Mouse (Mus musculus) forebrain, embryonic 13.5 days (tissue): ENCODE measurements around the gene Mark2. TPM values are rescaled to one million over a fixed set of nuclear protein-coding genes. Genes with fewer than 3 reads are reported as not detected.

Experiments
- ATAC-seq: fragments of 200-750 bp; cut with Nextera tagmentation; 2 replicates; pipeline ENCODE4 v1.8.0; 2017
- H3K27ac ChIP-seq: fragments of 300-500 bp; sonication (generic); 2 replicates; pipeline ENCODE4 v1.5.1; 2015; ENCODE audit warnings: inconsistent platforms, mild to moderate bottlenecking, moderate library complexity
- H3K27me3 ChIP-seq: fragments of 300-500 bp; sonication (generic); 2 replicates; pipeline ENCODE4 v1.6.1; 2015; ENCODE audit warnings: mild to moderate bottlenecking, inconsistent platforms
- H3K36me3 ChIP-seq: fragments of 300-500 bp; sonication (generic); 2 replicates; pipeline ENCODE4 v1.6.1; 2015; ENCODE audit warnings: mild to moderate bottlenecking, inconsistent platforms; ENCODE audit not compliant: poor library complexity, severe bottlenecking
- H3K4me1 ChIP-seq: fragments of 300-500 bp; sonication (generic); 2 replicates; pipeline ENCODE4 v1.6.1; 2015; ENCODE audit warnings: inconsistent platforms
- H3K4me2 ChIP-seq: fragments of 300-500 bp; sonication (generic); 2 replicates; pipeline ENCODE4 v1.6.1; 2015; ENCODE audit warnings: inconsistent platforms, mild to moderate bottlenecking, moderate library complexity
- H3K4me3 ChIP-seq: fragments of 300-500 bp; sonication (generic); 2 replicates; pipeline ENCODE4 v1.5.1; 2015; ENCODE audit warnings: mild to moderate bottlenecking, inconsistent platforms
- H3K9ac ChIP-seq: fragments of 300-500 bp; sonication (generic); 2 replicates; pipeline ENCODE4 v1.6.1; 2015; ENCODE audit warnings: mild to moderate bottlenecking, inconsistent platforms
- H3K9me3 ChIP-seq: fragments of 300-500 bp; sonication (generic); replicated peaks from 2 replicates; pipeline ENCODE4 v1.6.1; 2016; ENCODE audit warnings: inconsistent platforms
- WGBS: fragments of 180-500 bp; shearing (Covaris S2); methylation state at CpG from one replicate; pipeline ENCODE4 v1.1.7; 2015; 5-methylcytosine and 5-hydroxymethylcytosine counted together
- polyA plus RNA-seq: library from polyadenylated mRNA; unstranded; fragments of >200 nt; fragmentation: Nextera tagmentation; extraction: Ambion mirVana; gene quantifications from 2 replicates; pipeline ENCODE4 v1.2.1, GENCODE M21; 2015

Mark2 gene
- polyA plus RNA-seq, 1 experiment from 2014 or later: 38.3 TPM

- Histone ChIP-seq H3K36me3 (peaks cover 6% of the 10 kb centered on the region), H3K4me2 (no peak overlapping the region), H3K9me3 (no peaks in the 10 kb centered on the region), H3K4me1 (peaks cover 23% of the 10 kb centered on the region), H3K27me3 (no peaks in the 10 kb centered on the region), H3K9ac (no peak overlapping the region), H3K27ac (no peak overlapping the region), H3K4me3 (no peak overlapping the region)
- WGBS: 73% methylated on average over 2 of the region's 2 CpGs
- ATAC-seq: no peak
These were observed 36.9 kb downstream of the Mark2 start for GRCm38 (mm10) chr19:7304801-7305200.

DNA sequence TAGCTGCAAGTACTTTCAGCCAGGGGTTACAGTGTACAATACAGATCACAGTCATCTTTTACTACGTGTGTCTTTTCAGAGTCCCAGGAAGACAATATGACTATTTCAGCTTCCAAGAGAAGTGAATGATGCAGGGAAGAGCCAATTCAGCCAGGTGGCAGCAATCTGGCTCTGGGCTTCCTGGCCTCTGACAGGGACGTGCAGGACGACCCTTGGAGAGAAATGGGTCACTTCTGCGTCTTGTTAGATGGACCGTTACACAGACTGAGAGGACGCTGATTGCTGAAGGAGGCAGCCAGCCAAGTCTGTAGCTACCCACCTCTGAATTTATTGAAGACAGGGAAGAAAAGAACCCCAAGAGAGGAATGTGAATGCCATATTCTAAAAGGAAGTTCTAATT lies 37.9 kb downstream of the Mark2 start:
- Histone ChIP-seq H3K4me2 (no peak overlapping the region), H3K4me3 (no peak overlapping the region), H3K9me3 (no peaks in the 10 kb centered on the region), H3K36me3 (peaks cover 6% of the 10 kb centered on the region), H3K9ac (no peak overlapping the region), H3K27ac (no peak overlapping the region), H3K27me3 (no peaks in the 10 kb centered on the region), H3K4me1 (peaks cover 21% of the 10 kb centered on the region)
- 60% methylated on average over 6 of the region's 6 CpGs for WGBS
- ATAC-seq: no peak

- 90% methylated on average over 1 of the region's 1 CpGs for WGBS
- H3K4me1 ChIP-seq: peaks cover 10% of the 10 kb centered on the region
- H3K4me2 ChIP-seq: no peak overlapping the region
- no peak overlapping the region for H3K4me3 ChIP-seq
- H3K36me3 ChIP-seq: peaks cover 6% of the 10 kb centered on the region
- H3K27me3 ChIP-seq: no peaks in the 10 kb centered on the region
- H3K9me3 ChIP-seq: no peaks in the 10 kb centered on the region
- no peak overlapping the region for H3K27ac ChIP-seq
- no peak for ATAC-seq
- no peak overlapping the region for H3K9ac ChIP-seq
These were observed 39.2 kb downstream of the Mark2 start for GRCm38 (mm10) chr19:7302493-7302797.

- Histone ChIP-seq H3K36me3 (peaks cover 6% of the 10 kb centered on the region), H3K27me3 (no peaks in the 10 kb centered on the region), H3K4me2 (no peak overlapping the region), H3K9ac (no peak overlapping the region), H3K4me3 (no peak overlapping the region), H3K27ac (0 out of 2 replicates have a peak overlapping the region, but pooled peaks have one; percentile 28), H3K9me3 (no peaks in the 10 kb centered on the region), H3K4me1 (peaks cover 10% of the 10 kb centered on the region)
- no peak for ATAC-seq
- WGBS: 88% methylated on average over 7 of the region's 7 CpGs
These were observed 39.8 kb downstream of the Mark2 start for GRCm38 (mm10) chr19:7301647-7302492.

- Histone ChIP-seq H3K4me2 (no peak overlapping the region), H3K4me3 (no peak overlapping the region), H3K27me3 (no peaks in the 10 kb centered on the region), H3K36me3 (peaks cover 2% of the 10 kb centered on the region; the same call in 1 of the 2 replicates), H3K9me3 (no peaks in the 10 kb centered on the region), H3K9ac (no peak overlapping the region), H3K4me1 (peaks cover 10% of the 10 kb centered on the region), H3K27ac (no peak overlapping the region)
- 91% methylated on average over 1 of the region's 1 CpGs for WGBS
- ATAC-seq: no peak
These were observed 41.6 kb downstream of the Mark2 start for GRCm38 (mm10) chr19:7300078-7300477.

GRCm38 (mm10) chr19:7299052-7299451 lies 42.6 kb downstream of the Mark2 start:
- Histone ChIP-seq H3K27ac (peak overlapping the region; percentile 5; the same call in 1 of the 2 replicates), H3K9me3 (no peaks in the 10 kb centered on the region), H3K27me3 (no peaks in the 10 kb centered on the region), H3K4me3 (no peak overlapping the region), H3K9ac (no peak overlapping the region), H3K4me1 (peaks cover 10% of the 10 kb centered on the region), H3K4me2 (no peak overlapping the region), H3K36me3 (peaks cover 2% of the 10 kb centered on the region; the same call in 1 of the 2 replicates)
- peak; percentile 95 for ATAC-seq

DNA sequence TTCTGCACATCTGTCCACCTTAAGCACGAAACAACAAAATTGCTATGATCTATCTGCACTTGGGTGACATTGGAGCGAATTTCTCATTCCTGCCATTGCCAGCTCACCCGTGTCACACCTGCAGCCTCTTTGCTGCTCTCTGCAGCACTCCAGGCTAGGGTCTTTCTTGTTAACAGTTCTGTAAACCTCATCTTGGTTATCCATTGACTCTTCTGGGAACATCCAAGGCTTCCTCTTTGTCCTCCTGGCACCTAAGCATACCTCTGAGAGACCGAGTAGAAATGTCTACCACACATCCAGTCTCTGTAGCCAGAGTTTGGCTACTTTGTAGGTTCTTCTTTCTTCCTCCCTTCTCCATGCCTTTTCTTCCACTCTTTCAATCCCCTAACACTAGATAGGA lies 45.7 kb downstream of the Mark2 start:
- Histone ChIP-seq H3K4me1 (peaks cover 29% of the 10 kb centered on the region), H3K9me3 (no peaks in the 10 kb centered on the region), H3K27ac (no peak overlapping the region), H3K9ac (no peak overlapping the region), H3K27me3 (no peaks in the 10 kb centered on the region), H3K4me2 (no peak overlapping the region), H3K4me3 (no peak overlapping the region), H3K36me3 (peaks cover 2% of the 10 kb centered on the region; the same call in 1 of the 2 replicates)
- ATAC-seq: no peak
- WGBS: 93% methylated on average over 4 of the region's 4 CpGs

DNA sequence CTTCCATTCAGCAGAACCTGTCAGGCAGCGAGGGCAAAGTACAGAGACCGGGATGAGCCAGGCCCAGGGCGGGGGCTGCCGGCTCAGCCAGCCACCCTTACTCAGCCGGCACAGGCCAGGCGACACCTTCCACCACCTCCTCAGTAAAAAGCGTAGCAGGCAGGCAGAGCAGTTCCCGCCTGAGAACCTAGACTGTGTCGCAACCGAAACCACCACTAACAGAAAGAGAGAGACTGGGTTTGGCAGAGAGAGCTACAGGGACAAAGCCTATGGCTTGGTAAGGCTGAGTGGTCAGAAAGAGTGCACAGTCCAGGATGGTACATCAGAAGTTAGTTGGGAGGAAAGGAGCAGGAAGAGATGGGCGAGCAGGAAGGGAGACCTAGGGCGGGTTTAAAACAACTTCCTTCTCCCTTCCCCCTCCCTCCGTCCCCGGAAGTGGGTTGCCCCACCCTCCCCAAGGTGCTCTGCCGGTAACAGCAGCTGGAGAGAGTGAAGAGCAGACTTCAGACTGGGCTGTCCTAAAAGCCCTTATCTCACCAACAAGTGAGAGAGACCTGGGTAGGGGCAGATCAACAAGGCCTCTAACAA lies 46.5 kb downstream of the Mark2 start:
- Histone ChIP-seq H3K4me3 (no peak overlapping the region), H3K9ac (no peak overlapping the region), H3K4me2 (no peak overlapping the region), H3K9me3 (no peaks in the 10 kb centered on the region), H3K27me3 (no peaks in the 10 kb centered on the region), H3K27ac (no peak overlapping the region), H3K4me1 (peaks cover 29% of the 10 kb centered on the region), H3K36me3 (peaks cover 8% of the 10 kb centered on the region)
- 83% methylated on average over 15 of the region's 15 CpGs for WGBS
- ATAC-seq: no peak

GRCm38 (mm10) chr19:7294098-7294876 lies 47.4 kb downstream of the Mark2 start:
- Histone ChIP-seq H3K27me3 (no peaks in the 10 kb centered on the region), H3K36me3 (peaks cover 17% of the 10 kb centered on the region), H3K4me2 (no peak overlapping the region), H3K4me3 (no peak overlapping the region), H3K9me3 (no peaks in the 10 kb centered on the region), H3K4me1 (peaks cover 26% of the 10 kb centered on the region), H3K9ac (no peak overlapping the region), H3K27ac (no peak overlapping the region; the same call in 1 of the 2 replicates)
- no peak for ATAC-seq
- WGBS: 79% methylated on average over 8 of the region's 8 CpGs

- Histone ChIP-seq H3K4me3 (no peak overlapping the region), H3K9me3 (no peaks in the 10 kb centered on the region), H3K27ac (no peak overlapping the region), H3K4me1 (peaks cover 19% of the 10 kb centered on the region), H3K4me2 (no peak overlapping the region), H3K9ac (no peak overlapping the region), H3K36me3 (peaks cover 30% of the 10 kb centered on the region), H3K27me3 (no peaks in the 10 kb centered on the region)
- WGBS: 75% methylated on average over 7 of the region's 7 CpGs
- no peak for ATAC-seq
These were observed 49.5 kb downstream of the Mark2 start for GRCm38 (mm10) chr19:7291958-7292709.

GRCm38 (mm10) chr19:7289767-7290166 lies 51.9 kb downstream of the Mark2 start:
- Histone ChIP-seq H3K36me3 (peaks cover 51% of the 10 kb centered on the region), H3K4me1 (peaks cover 19% of the 10 kb centered on the region), H3K9ac (no peak overlapping the region), H3K27ac (no peak overlapping the region), H3K4me3 (no peak overlapping the region), H3K9me3 (no peaks in the 10 kb centered on the region), H3K4me2 (no peak overlapping the region), H3K27me3 (no peaks in the 10 kb centered on the region)
- no peak for ATAC-seq
- 75% methylated on average over 2 of the region's 2 CpGs for WGBS
